Mouse (Mus musculus): ENCODE data around the gene Faap100. TPM values are rescaled to one million over a fixed set of nuclear protein-coding genes. Genes with fewer than 3 reads are reported as not detected.
A peak's percentile ranks its signal among the peaks of the same experiment; 100 is the strongest.

Faap100 gene
- total and polyA plus RNA-seq, 2 experiments from 2014 or later, result 76.4 to 175 TPM

DNA sequence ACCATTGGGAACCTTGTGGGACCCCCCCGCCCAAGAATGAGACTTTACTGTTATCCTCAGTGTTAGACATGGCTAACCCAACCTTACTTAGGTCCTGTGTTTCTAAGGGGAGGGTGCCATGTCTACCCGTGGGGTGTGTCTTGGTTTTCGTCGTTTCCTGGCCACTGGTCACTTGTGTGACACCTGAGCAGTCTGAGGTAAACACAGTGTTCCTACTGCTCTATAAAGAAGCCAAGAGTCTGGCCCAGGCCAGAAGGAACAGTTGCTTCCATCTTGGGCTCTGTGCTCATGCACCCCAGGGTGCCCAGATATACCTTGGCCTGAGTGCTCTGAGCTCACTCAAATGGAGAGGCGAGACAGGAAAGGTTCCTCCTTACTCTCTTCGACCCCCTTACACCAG is 15.7 kb downstream of the Faap100 start:
- H3K4me1 ChIP-seq (ENCODE audit: insufficient read depth, low read length), result peaks cover 25% of the 10 kb centered on the region
- DNase-seq (ENCODE audit: low spot score) (no peak), ATAC-seq (no peak)
- H3K27ac ChIP-seq, result no peak overlapping the region
- no peak overlapping the region for H3K9ac ChIP-seq (replicated peaks; ENCODE audit: low read length)
- TF ChIP-seq CTCF (IDR thresholded peaks at IDR 0.05; ENCODE audit: low read depth), result no peak
- H3K27me3 ChIP-seq (ENCODE audit: insufficient read depth, low read length), result no peaks in the 10 kb centered on the region
- H3K9me3 ChIP-seq (ENCODE audit: low read length), result no peaks in the 10 kb centered on the region
- H3K4me2 ChIP-seq (ENCODE audit: low read depth, low read length), result no peak overlapping the region
- H3K36me3 ChIP-seq (ENCODE audit: insufficient read depth, low read length), result no peaks in the 10 kb centered on the region
- H3K4me3 ChIP-seq (ENCODE audit: low read length), result no peak overlapping the region
- 80% methylated on average over 6 of the region's 6 CpGs for WGBS

DNA sequence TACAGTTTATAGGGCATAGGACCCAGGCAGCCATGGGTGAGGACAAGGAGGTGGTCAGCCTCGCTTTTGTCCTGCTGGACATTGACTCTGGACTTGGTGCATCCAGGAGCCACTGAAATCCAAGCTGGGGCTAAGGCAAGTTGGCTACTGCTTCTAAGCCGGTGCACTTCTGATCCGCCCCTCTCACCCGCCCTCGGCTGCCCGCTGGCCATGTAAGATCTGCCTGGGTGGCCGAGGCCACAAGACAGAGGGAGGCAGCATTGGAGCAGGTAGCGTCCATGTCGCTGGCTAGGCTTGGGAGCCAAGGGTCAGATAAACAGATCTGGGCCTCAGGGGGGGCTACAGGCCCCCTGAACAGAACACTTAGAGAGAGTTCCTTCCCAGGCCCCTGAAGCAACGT is 17.3 kb downstream of the Faap100 start, which contains the start of gene Fscn2:
TSS of gene Fscn2 (plus strand) at position 240 of the 400 bp plus-strand sequence.
- 76% methylated on average over 10 of the region's 10 CpGs for WGBS
- DNase-seq (ENCODE audit: low spot score) (no peak), ATAC-seq (no peak)
- Histone ChIP-seq H3K4me1 (ENCODE audit: insufficient read depth, low read length) (peaks cover 31% of the 10 kb centered on the region), H3K9me3 (ENCODE audit: low read length) (no peaks in the 10 kb centered on the region), H3K9ac (replicated peaks; ENCODE audit: low read length) (no peak within 1 kb of the TSS), H3K36me3 (ENCODE audit: insufficient read depth, low read length) (no peaks in the 10 kb centered on the region), H3K4me3 (ENCODE audit: low read length) (no peak within 1 kb of the TSS), H3K4me2 (ENCODE audit: low read depth, low read length) (no peak within 1 kb of the TSS), H3K27ac (no peak within 1 kb of the TSS), H3K27me3 (ENCODE audit: insufficient read depth, low read length) (no peaks in the 10 kb centered on the region)
- no peak for TF ChIP-seq CTCF (IDR thresholded peaks at IDR 0.05; ENCODE audit: low read depth)

DNA sequence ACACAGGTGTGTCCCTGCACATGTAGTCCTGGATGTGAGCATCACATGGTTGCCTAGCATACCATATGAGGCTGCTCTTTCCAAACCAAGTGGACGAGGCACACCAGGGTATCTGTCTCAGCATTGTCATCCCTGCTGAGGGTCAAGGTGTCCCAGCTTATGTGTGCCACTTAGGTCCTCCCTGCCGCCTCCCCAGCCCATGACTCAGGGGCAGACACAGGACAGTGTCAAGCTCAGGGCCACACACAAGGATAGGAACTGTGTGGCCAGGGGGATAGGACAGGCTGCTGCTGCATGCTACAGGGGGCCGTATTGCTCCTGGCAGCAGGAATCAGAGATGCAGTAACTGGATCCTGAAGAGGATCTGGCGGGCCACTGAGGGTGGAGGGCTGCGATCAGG is 17.8 kb downstream of the Faap100 start:
- DNase-seq (ENCODE audit: low spot score) (no peak), ATAC-seq (no peak)
- Histone ChIP-seq H3K9me3 (ENCODE audit: low read length) (no peaks in the 10 kb centered on the region), H3K4me1 (ENCODE audit: insufficient read depth, low read length) (peaks cover 28% of the 10 kb centered on the region), H3K27ac (no peak overlapping the region), H3K27me3 (ENCODE audit: insufficient read depth, low read length) (no peaks in the 10 kb centered on the region), H3K4me3 (ENCODE audit: low read length) (no peak overlapping the region), H3K36me3 (ENCODE audit: insufficient read depth, low read length) (no peaks in the 10 kb centered on the region), H3K4me2 (ENCODE audit: low read depth, low read length) (no peak overlapping the region), H3K9ac (replicated peaks; ENCODE audit: low read length) (no peak overlapping the region)
- no peak for TF ChIP-seq CTCF (IDR thresholded peaks at IDR 0.05; ENCODE audit: low read depth)
- 70% methylated on average over 5 of the region's 5 CpGs for WGBS

DNA sequence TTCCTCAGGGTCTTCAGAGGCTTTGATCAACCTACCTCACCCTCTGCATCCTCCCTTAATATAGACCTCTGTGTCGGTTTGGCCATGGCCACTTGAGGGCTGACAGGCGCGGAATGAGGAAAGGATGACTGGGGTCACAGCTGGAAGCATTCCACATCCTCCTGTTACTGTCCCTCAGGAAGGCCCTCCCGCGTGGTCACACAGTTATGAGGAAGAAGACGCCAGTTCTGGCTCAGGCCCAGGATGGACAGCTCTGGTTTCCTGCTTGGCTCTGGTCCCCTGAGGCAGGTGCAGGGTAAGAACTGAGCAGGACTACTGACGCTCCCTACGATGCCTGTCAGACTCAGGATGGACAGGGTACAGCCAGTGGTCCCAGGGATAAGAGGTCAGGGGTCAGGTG is 18.5 kb downstream of the Faap100 start:
- no peak overlapping the region for H3K27ac ChIP-seq
- no peak overlapping the region for H3K9ac ChIP-seq (replicated peaks; ENCODE audit: low read length)
- peaks cover 28% of the 10 kb centered on the region for H3K4me1 ChIP-seq (ENCODE audit: insufficient read depth, low read length)
- H3K4me3 ChIP-seq (ENCODE audit: low read length), result no peak overlapping the region
- DNase-seq (ENCODE audit: low spot score), result no peak
- H3K27me3 ChIP-seq (ENCODE audit: insufficient read depth, low read length), result no peaks in the 10 kb centered on the region
- ATAC-seq, result no peak
- H3K4me2 ChIP-seq (ENCODE audit: low read depth, low read length), result no peak overlapping the region
- 43% methylated on average over 8 of the region's 8 CpGs for WGBS
- H3K36me3 ChIP-seq (ENCODE audit: insufficient read depth, low read length), result no peaks in the 10 kb centered on the region
- TF ChIP-seq CTCF (IDR thresholded peaks at IDR 0.05; ENCODE audit: low read depth), result no peak
- no peaks in the 10 kb centered on the region for H3K9me3 ChIP-seq (ENCODE audit: low read length)

DNA sequence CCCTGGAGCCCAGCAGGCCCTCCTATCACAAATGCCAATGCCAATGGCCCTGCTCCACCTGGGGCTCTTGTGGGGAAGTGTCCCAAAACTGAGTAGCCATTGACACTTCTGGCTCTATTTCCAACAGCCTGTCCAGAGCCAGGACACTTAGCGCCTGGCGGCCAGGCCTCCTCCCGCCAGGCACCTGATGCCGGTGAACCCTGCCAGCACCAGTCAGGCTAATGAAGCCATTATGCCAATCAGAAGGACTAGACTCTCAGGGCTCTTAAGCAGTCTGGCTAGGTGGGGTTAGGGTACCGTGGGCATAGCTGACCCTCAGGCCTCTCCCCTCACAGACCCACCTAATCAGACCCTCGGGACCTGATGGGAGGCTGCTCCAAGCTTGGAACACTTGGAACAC is 19.2 kb downstream of the Faap100 start:
- H3K9ac ChIP-seq (replicated peaks; ENCODE audit: low read length), result no peak overlapping the region
- H3K9me3 ChIP-seq (ENCODE audit: low read length), result no peaks in the 10 kb centered on the region
- WGBS, result 58% methylated on average over 6 of the region's 6 CpGs
- H3K4me1 ChIP-seq (ENCODE audit: insufficient read depth, low read length), result peaks cover 28% of the 10 kb centered on the region
- TF ChIP-seq CTCF (IDR thresholded peaks at IDR 0.05; ENCODE audit: low read depth), result no peak
- DNase-seq (ENCODE audit: low spot score) (peak; percentile 56), ATAC-seq (no peak)
- H3K4me3 ChIP-seq (ENCODE audit: low read length), result no peak overlapping the region
- H3K36me3 ChIP-seq (ENCODE audit: insufficient read depth, low read length), result no peaks in the 10 kb centered on the region
- no peak overlapping the region for H3K4me2 ChIP-seq (ENCODE audit: low read depth, low read length)
- no peaks in the 10 kb centered on the region for H3K27me3 ChIP-seq (ENCODE audit: insufficient read depth, low read length)
- H3K27ac ChIP-seq, result peak overlapping the region; percentile 76; the same call in 1 of the 2 replicates

DNA sequence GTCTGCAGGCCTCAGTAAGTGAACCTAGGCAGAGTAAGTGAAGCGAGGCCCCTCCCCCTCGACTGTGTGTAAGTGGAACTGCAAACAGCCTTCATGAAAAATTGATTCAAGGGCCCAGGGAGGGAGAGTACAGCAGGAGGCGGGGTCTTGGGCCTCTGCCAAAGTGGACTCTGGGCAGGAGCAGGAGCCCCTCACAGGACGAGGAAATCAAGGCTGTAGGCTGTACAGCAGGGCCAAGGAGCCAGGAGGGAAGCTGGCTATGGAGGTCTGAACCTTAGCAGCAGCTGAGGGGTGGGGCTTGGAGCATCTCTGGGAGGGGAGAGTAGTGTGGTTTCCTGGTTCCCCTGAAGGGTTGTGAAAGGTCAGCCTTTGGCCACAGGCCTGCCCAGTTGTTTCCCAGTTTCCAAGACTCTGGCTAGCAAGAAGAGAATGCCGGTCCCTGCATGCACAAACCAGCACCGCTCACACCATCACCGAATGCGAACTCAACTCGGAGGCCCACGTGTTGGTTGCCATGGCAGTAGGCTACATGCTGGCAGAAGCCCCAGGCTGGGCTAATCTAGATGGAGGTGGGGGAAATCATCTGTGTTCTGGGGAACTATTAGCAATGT is 20.7 kb downstream of the Faap100 start:
- no peak for TF ChIP-seq CTCF (IDR thresholded peaks at IDR 0.05; ENCODE audit: low read depth)
- DNase-seq (ENCODE audit: low spot score) (peak; percentile 83), ATAC-seq (peak; percentile 86)
- H3K9ac ChIP-seq (replicated peaks; ENCODE audit: low read length), result no peak overlapping the region
- peak overlapping the region; percentile 76 for H3K27ac ChIP-seq
- H3K4me3 ChIP-seq (ENCODE audit: low read length), result no peak overlapping the region
- WGBS, result 7% methylated on average over 10 of the region's 10 CpGs
- H3K4me2 ChIP-seq (ENCODE audit: low read depth, low read length), result peak overlapping the region; percentile 28; the same call in 1 of the 2 replicates
- H3K9me3 ChIP-seq (ENCODE audit: low read length), result no peaks in the 10 kb centered on the region
- H3K27me3 ChIP-seq (ENCODE audit: insufficient read depth, low read length), result no peaks in the 10 kb centered on the region
- peaks cover 33% of the 10 kb centered on the region for H3K4me1 ChIP-seq (ENCODE audit: insufficient read depth, low read length)
- no peaks in the 10 kb centered on the region for H3K36me3 ChIP-seq (ENCODE audit: insufficient read depth, low read length)

DNA sequence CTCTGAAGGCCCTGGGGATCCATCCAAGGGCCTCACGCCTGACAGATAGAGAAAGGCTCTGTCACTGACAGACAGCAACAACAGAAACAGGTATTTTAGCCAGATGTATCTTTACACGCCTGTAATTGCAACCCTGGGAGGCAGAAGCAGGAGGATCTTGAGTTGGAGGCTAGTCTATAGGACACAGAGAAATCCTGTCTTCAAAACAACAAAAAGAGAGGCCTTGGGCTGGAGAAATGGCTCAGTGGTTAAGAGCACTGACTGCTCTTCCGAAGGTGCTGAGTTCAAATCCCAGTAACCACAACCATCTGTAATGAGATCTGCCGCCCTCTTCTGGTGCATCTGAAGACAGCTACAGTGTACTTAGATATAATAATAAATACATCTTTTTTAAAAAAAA is 21.7 kb downstream of the Faap100 start:
- H3K9me3 ChIP-seq (ENCODE audit: low read length), result no peaks in the 10 kb centered on the region
- TF ChIP-seq CTCF (IDR thresholded peaks at IDR 0.05; ENCODE audit: low read depth), result peak; percentile 20; the same call in 1 of the 2 replicates
- H3K4me2 ChIP-seq (ENCODE audit: low read depth, low read length), result no peak overlapping the region
- H3K27me3 ChIP-seq (ENCODE audit: insufficient read depth, low read length), result no peaks in the 10 kb centered on the region
- DNase-seq (ENCODE audit: low spot score), result no peak
- ATAC-seq, result no peak
- H3K9ac ChIP-seq (replicated peaks; ENCODE audit: low read length), result no peak overlapping the region
- H3K4me1 ChIP-seq (ENCODE audit: insufficient read depth, low read length), result peaks cover 36% of the 10 kb centered on the region
- no peak overlapping the region; the same call in 1 of the 2 replicates for H3K27ac ChIP-seq
- H3K36me3 ChIP-seq (ENCODE audit: insufficient read depth, low read length), result no peaks in the 10 kb centered on the region
- 86% methylated on average over 4 of the region's 4 CpGs for WGBS
- no peak overlapping the region for H3K4me3 ChIP-seq (ENCODE audit: low read length)

Measured in hindbrain, postnatal 0 days (tissue).